Mouse (Mus musculus): ENCODE results near the gene Wdr25. TPM values are rescaled to one million over a fixed set of nuclear protein-coding genes. Genes with fewer than 3 reads are reported as not detected.

The Wdr25 gene
- polyA plus RNA-seq, 1 experiment from 2014 or later, result 7.6 TPM

DNA sequence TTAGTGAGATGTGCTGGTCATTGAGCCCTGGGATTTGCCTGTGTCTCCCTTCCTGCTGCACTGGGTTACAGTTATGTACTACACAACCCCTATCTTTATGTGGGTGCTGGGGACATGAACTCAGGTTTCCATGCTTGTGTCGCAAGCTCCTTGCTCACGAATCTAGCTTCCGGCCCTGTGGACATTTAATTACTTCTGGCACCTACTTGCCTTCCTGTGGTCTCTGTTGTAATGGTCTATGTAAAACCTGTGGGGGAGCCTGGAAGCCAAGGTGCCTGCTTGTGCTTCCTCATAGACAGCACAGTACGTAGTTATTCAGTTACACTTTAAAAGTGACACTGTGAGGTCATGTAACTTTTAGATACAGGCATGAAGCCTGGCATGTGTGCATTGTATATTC, 44.1 kb downstream of the Wdr25 start:
- WGBS, result 87% methylated on average over 4 of the region's 4 CpGs
- ATAC-seq (ENCODE audit: insufficient read depth, low FRiP score), result no peak
- H3K27ac ChIP-seq (ENCODE audit: low read length), result no peak overlapping the region
- no peaks in the 10 kb centered on the region for H3K27me3 ChIP-seq (ENCODE audit: control insufficient read depth, insufficient read depth, low read length)
- H3K9me3 ChIP-seq (replicated peaks; ENCODE audit: control insufficient read depth, low read length), result no peaks in the 10 kb centered on the region
- no peak overlapping the region for H3K4me3 ChIP-seq (replicated peaks; ENCODE audit: low read length)
- no peak overlapping the region for H3K9ac ChIP-seq (ENCODE audit: low read length)
- no peaks in the 10 kb centered on the region for H3K4me1 ChIP-seq (ENCODE audit: control insufficient read depth, insufficient read depth, low read length)
- no peaks in the 10 kb centered on the region for H3K36me3 ChIP-seq (ENCODE audit: control insufficient read depth, insufficient read depth, low read length)
- H3K4me2 ChIP-seq (ENCODE audit: low read depth, low read length), result no peak overlapping the region

DNA sequence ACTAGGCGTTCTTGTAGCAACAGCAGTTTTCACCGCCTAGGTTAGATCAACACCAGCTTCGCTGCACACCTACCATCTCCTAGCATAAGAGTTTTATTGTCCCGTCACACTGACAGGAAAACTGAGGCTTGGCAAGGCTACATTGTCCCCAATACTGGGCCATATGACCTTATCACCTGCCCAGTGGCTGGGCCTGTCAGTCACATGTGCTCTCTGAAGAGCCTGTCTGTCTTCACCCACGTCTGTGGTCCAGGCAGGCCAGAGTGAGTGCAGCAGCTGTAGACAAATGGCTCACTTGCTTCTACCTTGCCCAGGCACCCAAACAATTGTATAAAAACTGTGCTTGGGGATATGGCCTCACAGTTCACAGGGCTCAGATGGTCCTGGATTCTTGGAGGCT, 45.4 kb downstream of the Wdr25 start:
- no peak for ATAC-seq (ENCODE audit: insufficient read depth, low FRiP score)
- H3K36me3 ChIP-seq (ENCODE audit: control insufficient read depth, insufficient read depth, low read length), result no peaks in the 10 kb centered on the region
- no peaks in the 10 kb centered on the region for H3K9me3 ChIP-seq (replicated peaks; ENCODE audit: control insufficient read depth, low read length)
- no peaks in the 10 kb centered on the region for H3K27me3 ChIP-seq (ENCODE audit: control insufficient read depth, insufficient read depth, low read length)
- no peak overlapping the region for H3K27ac ChIP-seq (ENCODE audit: low read length)
- no peak overlapping the region for H3K9ac ChIP-seq (ENCODE audit: low read length)
- no peak overlapping the region for H3K4me3 ChIP-seq (replicated peaks; ENCODE audit: low read length)
- WGBS, result 85% methylated on average over 5 of the region's 5 CpGs
- no peaks in the 10 kb centered on the region for H3K4me1 ChIP-seq (ENCODE audit: control insufficient read depth, insufficient read depth, low read length)
- H3K4me2 ChIP-seq (ENCODE audit: low read depth, low read length), result no peak overlapping the region

DNA sequence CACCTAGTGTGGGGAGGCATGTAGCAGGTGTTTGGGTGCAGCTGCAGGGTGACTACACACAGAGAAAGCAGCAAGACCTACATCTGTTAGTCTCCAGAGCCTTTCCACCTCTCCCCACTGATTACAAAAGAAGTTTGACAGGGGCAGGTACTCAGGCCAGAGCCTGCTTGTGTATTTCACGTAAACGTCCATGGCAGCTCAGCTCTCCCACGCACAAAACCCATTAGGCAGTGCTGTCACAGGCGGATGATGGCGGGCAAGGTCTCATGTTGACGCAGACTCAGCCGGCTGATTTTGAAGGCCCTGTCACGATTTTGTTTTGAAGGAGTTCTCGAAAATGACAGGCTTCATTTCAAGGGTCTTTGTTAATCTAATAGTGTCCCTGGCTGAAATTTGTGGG, 45.9 kb downstream of the Wdr25 start:
- no peak overlapping the region for H3K4me3 ChIP-seq (replicated peaks; ENCODE audit: low read length)
- no peaks in the 10 kb centered on the region for H3K9me3 ChIP-seq (replicated peaks; ENCODE audit: control insufficient read depth, low read length)
- no peaks in the 10 kb centered on the region for H3K36me3 ChIP-seq (ENCODE audit: control insufficient read depth, insufficient read depth, low read length)
- no peak for ATAC-seq (ENCODE audit: insufficient read depth, low FRiP score)
- H3K4me1 ChIP-seq (ENCODE audit: control insufficient read depth, insufficient read depth, low read length), result no peaks in the 10 kb centered on the region
- WGBS, result 62% methylated on average over 9 of the region's 9 CpGs
- no peak overlapping the region for H3K4me2 ChIP-seq (ENCODE audit: low read depth, low read length)
- H3K9ac ChIP-seq (ENCODE audit: low read length), result no peak overlapping the region
- no peaks in the 10 kb centered on the region for H3K27me3 ChIP-seq (ENCODE audit: control insufficient read depth, insufficient read depth, low read length)
- H3K27ac ChIP-seq (ENCODE audit: low read length), result no peak overlapping the region

DNA sequence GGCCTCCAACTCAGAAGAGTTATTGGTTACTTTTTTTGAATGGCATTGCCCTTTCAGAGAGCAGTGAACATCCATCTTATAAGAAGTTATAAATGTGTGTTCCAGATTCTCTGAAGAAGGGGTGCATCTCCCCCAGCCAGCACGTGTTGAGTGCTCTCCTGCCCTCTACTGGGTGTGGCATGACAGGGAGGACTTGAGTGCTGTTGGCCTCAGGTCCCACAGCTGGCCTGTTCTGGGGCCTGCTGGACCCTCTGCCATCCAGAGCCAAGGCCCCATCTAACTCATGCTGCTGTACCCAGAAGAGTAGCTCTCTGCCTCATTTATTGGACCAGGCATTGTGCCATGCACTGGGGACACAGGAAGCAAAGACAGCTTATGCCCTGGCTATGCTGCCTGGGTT, 46.8 kb downstream of the Wdr25 start:
- H3K4me2 ChIP-seq (ENCODE audit: low read depth, low read length), result no peak overlapping the region
- no peak overlapping the region for H3K4me3 ChIP-seq (replicated peaks; ENCODE audit: low read length)
- H3K27me3 ChIP-seq (ENCODE audit: control insufficient read depth, insufficient read depth, low read length), result no peaks in the 10 kb centered on the region
- no peak overlapping the region for H3K9ac ChIP-seq (ENCODE audit: low read length)
- no peaks in the 10 kb centered on the region for H3K9me3 ChIP-seq (replicated peaks; ENCODE audit: control insufficient read depth, low read length)
- no peak for ATAC-seq (ENCODE audit: insufficient read depth, low FRiP score)
- H3K4me1 ChIP-seq (ENCODE audit: control insufficient read depth, insufficient read depth, low read length), result no peaks in the 10 kb centered on the region
- H3K27ac ChIP-seq (ENCODE audit: low read length), result no peak overlapping the region
- H3K36me3 ChIP-seq (ENCODE audit: control insufficient read depth, insufficient read depth, low read length), result no peaks in the 10 kb centered on the region
- 32% methylated on average over 1 of the region's 1 CpGs for WGBS

GRCm38 (mm10) chr12:108941282-108941681, 47.9 kb downstream of the Wdr25 start:
- no peaks in the 10 kb centered on the region for H3K4me1 ChIP-seq (ENCODE audit: control insufficient read depth, insufficient read depth, low read length)
- no peak overlapping the region for H3K9ac ChIP-seq (ENCODE audit: low read length)
- H3K9me3 ChIP-seq (replicated peaks; ENCODE audit: control insufficient read depth, low read length), result no peaks in the 10 kb centered on the region
- no peak overlapping the region for H3K27ac ChIP-seq (ENCODE audit: low read length)
- H3K36me3 ChIP-seq (ENCODE audit: control insufficient read depth, insufficient read depth, low read length), result no peaks in the 10 kb centered on the region
- no peak overlapping the region for H3K4me2 ChIP-seq (ENCODE audit: low read depth, low read length)
- H3K4me3 ChIP-seq (replicated peaks; ENCODE audit: low read length), result no peak overlapping the region
- WGBS, result 59% methylated on average over 2 of the region's 2 CpGs
- no peak for ATAC-seq (ENCODE audit: insufficient read depth, low FRiP score)
- H3K27me3 ChIP-seq (ENCODE audit: control insufficient read depth, insufficient read depth, low read length), result no peaks in the 10 kb centered on the region

DNA sequence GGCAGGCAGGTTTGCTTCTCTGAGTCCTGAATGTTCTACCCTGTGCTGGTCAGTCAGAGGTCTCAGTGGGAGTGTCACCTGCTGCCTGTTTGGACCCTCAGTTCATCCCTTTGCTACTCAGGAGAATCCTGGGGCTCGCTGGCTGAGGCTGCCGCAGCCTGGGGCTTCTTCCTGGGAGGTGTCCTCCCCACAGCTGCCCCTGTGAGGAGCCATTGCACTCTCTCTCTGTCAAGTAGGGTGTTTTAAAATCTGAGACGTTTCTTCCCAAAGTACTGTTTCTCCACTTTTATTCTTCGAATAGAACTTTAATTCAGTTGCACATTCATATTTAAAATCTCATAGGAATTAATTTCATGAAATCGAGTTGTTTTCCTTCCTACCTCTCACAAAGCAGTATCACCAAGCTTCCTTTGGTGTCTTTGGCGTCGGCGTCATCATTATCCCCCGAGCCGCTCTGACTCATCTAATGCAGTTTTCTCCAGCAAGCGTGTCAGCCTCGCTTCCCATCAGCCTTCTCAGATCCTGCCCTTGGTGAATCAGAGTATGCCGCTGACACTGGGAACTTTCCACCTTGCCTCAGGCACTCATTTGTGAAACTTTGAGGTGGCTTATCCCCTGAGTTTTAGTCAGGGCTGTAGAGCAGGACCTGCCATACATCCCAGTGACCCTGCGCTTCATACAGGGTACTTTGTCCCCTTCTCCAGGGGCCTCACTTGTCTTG, 48.9 kb downstream of the Wdr25 start:
- Histone ChIP-seq H3K9me3 (replicated peaks; ENCODE audit: control insufficient read depth, low read length) (no peaks in the 10 kb centered on the region), H3K27ac (ENCODE audit: low read length) (no peak overlapping the region), H3K4me3 (replicated peaks; ENCODE audit: low read length) (no peak overlapping the region), H3K27me3 (ENCODE audit: control insufficient read depth, insufficient read depth, low read length) (no peaks in the 10 kb centered on the region), H3K9ac (ENCODE audit: low read length) (no peak overlapping the region), H3K4me2 (ENCODE audit: low read depth, low read length) (no peak overlapping the region), H3K4me1 (ENCODE audit: control insufficient read depth, insufficient read depth, low read length) (no peaks in the 10 kb centered on the region), H3K36me3 (ENCODE audit: control insufficient read depth, insufficient read depth, low read length) (no peaks in the 10 kb centered on the region)
- ATAC-seq (ENCODE audit: insufficient read depth, low FRiP score), result no peak
- 86% methylated on average over 14 of the region's 14 CpGs for WGBS

DNA sequence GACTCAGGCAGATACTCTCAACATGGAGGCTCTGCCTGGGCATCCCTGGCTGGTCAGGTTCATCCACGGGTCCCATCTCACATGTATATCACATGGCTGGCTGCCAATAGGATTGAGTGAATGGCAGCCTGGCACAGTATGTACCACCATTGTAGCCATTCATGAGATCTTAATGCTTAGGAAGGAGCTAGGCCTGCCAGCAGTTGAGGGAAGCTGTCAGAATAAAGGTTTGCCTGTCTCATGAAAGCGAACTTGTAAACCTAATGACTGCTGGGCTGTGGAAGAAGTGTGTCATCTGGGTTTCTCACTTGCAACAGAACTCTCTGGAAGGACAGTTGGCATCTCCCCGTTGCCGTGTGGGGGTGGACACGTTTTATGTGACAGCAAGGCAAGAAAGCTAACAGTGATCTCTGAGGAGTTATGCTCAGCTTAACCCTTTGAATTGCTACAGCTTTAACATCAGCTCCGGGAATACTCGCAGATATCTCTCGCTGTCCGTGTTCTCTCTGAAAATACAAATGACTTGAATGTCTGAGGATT, 59.6 kb downstream of the Wdr25 start:
- Histone ChIP-seq H3K4me1 (ENCODE audit: control insufficient read depth, insufficient read depth, low read length) (0 out of 2 replicates have a peak, but pooled peaks cover 4% of the 10 kb centered on the region), H3K27me3 (ENCODE audit: control insufficient read depth, insufficient read depth, low read length) (no peaks in the 10 kb centered on the region), H3K27ac (ENCODE audit: low read length) (no peak overlapping the region), H3K9me3 (replicated peaks; ENCODE audit: control insufficient read depth, low read length) (no peaks in the 10 kb centered on the region), H3K36me3 (ENCODE audit: control insufficient read depth, insufficient read depth, low read length) (no peaks in the 10 kb centered on the region), H3K9ac (ENCODE audit: low read length) (no peak overlapping the region), H3K4me3 (replicated peaks; ENCODE audit: low read length) (no peak overlapping the region), H3K4me2 (ENCODE audit: low read depth, low read length) (no peak overlapping the region)
- 75% methylated on average over 9 of the region's 9 CpGs for WGBS
- no peak for ATAC-seq (ENCODE audit: insufficient read depth, low FRiP score)

DNA sequence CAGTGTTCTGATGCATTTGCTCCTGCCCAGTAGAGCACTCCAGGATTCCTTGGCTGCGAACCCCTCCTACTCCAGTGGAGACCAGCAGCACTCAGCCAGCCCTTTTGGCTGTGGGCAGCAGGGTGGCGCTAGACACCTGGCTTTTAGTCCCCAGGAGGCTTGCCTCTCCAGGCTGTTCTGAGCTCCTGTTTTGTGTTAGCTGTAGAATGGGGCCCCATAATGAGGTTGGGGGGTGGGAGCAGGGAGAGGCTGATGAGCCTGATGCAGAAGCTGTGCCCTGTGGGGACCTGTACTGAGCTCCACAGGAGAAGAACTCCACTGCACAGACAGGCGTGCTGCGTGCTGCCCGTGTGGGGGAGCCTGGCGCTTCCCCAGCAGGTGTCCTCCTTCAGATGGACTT, 60.4 kb downstream of the Wdr25 start:
- no peak overlapping the region for H3K4me3 ChIP-seq (replicated peaks; ENCODE audit: low read length)
- H3K27ac ChIP-seq (ENCODE audit: low read length), result no peak overlapping the region
- no peak overlapping the region for H3K9ac ChIP-seq (ENCODE audit: low read length)
- peak; percentile 49; the same call in 1 of the 2 replicates for ATAC-seq (ENCODE audit: insufficient read depth, low FRiP score)
- H3K4me1 ChIP-seq (ENCODE audit: control insufficient read depth, insufficient read depth, low read length), result 0 out of 2 replicates have a peak, but pooled peaks cover 4% of the 10 kb centered on the region
- H3K27me3 ChIP-seq (ENCODE audit: control insufficient read depth, insufficient read depth, low read length), result no peaks in the 10 kb centered on the region
- no peak overlapping the region for H3K4me2 ChIP-seq (ENCODE audit: low read depth, low read length)
- WGBS, result 19% methylated on average over 6 of the region's 6 CpGs
- no peaks in the 10 kb centered on the region for H3K36me3 ChIP-seq (ENCODE audit: control insufficient read depth, insufficient read depth, low read length)
- no peaks in the 10 kb centered on the region for H3K9me3 ChIP-seq (replicated peaks; ENCODE audit: control insufficient read depth, low read length)

- no peak overlapping the region for H3K27ac ChIP-seq (ENCODE audit: low read length)
- no peaks in the 10 kb centered on the region for H3K27me3 ChIP-seq (ENCODE audit: control insufficient read depth, insufficient read depth, low read length)
- H3K36me3 ChIP-seq (ENCODE audit: control insufficient read depth, insufficient read depth, low read length), result no peaks in the 10 kb centered on the region
- no peaks in the 10 kb centered on the region for H3K9me3 ChIP-seq (replicated peaks; ENCODE audit: control insufficient read depth, low read length)
- no peak for ATAC-seq (ENCODE audit: insufficient read depth, low FRiP score)
- 47% methylated on average over 2 of the region's 2 CpGs for WGBS
- H3K4me3 ChIP-seq (replicated peaks; ENCODE audit: low read length), result no peak overlapping the region
- no peak overlapping the region for H3K9ac ChIP-seq (ENCODE audit: low read length)
- 0 out of 2 replicates have a peak, but pooled peaks cover 4% of the 10 kb centered on the region for H3K4me1 ChIP-seq (ENCODE audit: control insufficient read depth, insufficient read depth, low read length)
- H3K4me2 ChIP-seq (ENCODE audit: low read depth, low read length), result no peak overlapping the region
Measured at GRCm38 (mm10) chr12:108954456-108954855, 61.0 kb downstream of the Wdr25 start.
